Mouse (Mus musculus) heart, adult 9 months (tissue): ENCODE measurements around the gene Gm13287.
A peak's percentile ranks its signal among the peaks of the same experiment; 100 is the strongest.
"Not testable (repeated sequence)": the region's sequence is repeated elsewhere in the genome, so short reads cannot be mapped to it uniquely, and the experiment has no call there.

ENCODE experiments used
- DNase-seq, 2 experiments: peaks; one replicate each; pipeline ENCODE4 v3.0.0; 2022; ENCODE audit warnings: low spot score in 2 of 2

Gene Gm13287

GRCm38 (mm10) chr4:88797097-88797496 is 6.0 kb upstream of the Gm13287 start, which contains the start of gene Gm13279:
Gene Gm13279 (plus strand): TSS chr4:88797397.
- DNase-seq = not testable (repeated sequence)

- not testable (repeated sequence) for DNase-seq
Observed at GRCm38 (mm10) chr4:88799365-88799764, 3.7 kb upstream of the Gm13287 start, which contains the start of gene Gm13285. Gene Gm13285 (plus strand): TSS chr4:88799665.

- not testable (repeated sequence) for DNase-seq
Observed at GRCm38 (mm10) chr4:88805231-88805630, 2.2 kb downstream of the Gm13287 start, which contains the start of gene Gm13288. Gene Gm13288 (plus strand): TSS chr4:88805531.

- DNase-seq = peak; percentile 34 to 35
Observed at GRCm38 (mm10) chr4:88805761-88806160, 2.7 kb downstream of the Gm13287 start.

- DNase-seq = no peak
Observed at GRCm38 (mm10) chr4:88815928-88816327, 12.9 kb downstream of the Gm13287 start, which contains the start of gene Ifna7. Gene Ifna7 (plus strand): TSS chr4:88816228.

GRCm38 (mm10) chr4:88819659-88820058 is 16.6 kb downstream of the Gm13287 start, which contains the start of gene Ifna11:
Gene Ifna11 (plus strand): TSS chr4:88819959.
- no peak for DNase-seq

GRCm38 (mm10) chr4:88822995-88823394 is 19.9 kb downstream of the Gm13287 start:
- DNase-seq = no peak

GRCm38 (mm10) chr4:88827116-88827515 is 24.1 kb downstream of the Gm13287 start, which contains the start of gene Ifna6:
Gene Ifna6 (plus strand): TSS chr4:88827416.
- not testable (repeated sequence) for DNase-seq

- no peak for DNase-seq
Observed at GRCm38 (mm10) chr4:88830523-88830922, 27.5 kb downstream of the Gm13287 start.

GRCm38 (mm10) chr4:88835225-88835624 is 32.2 kb downstream of the Gm13287 start, which contains the start of gene Ifna5:
Gene Ifna5 (plus strand): TSS chr4:88835525.
- DNase-seq = not testable (repeated sequence)

GRCm38 (mm10) chr4:88838828-88839227 is 35.8 kb downstream of the Gm13287 start:
- DNase-seq = no peak

GRCm38 (mm10) chr4:88840058-88840457 is 37.0 kb downstream of the Gm13287 start:
- DNase-seq = no peak

- DNase-seq = no peak
Observed at GRCm38 (mm10) chr4:88841438-88841911, 38.4 kb downstream of the Gm13287 start, which contains the start of gene Ifna4. Gene Ifna4 (plus strand): TSS chr4:88841861.

- DNase-seq = no peak
Observed at GRCm38 (mm10) chr4:88845334-88845733, 42.3 kb downstream of the Gm13287 start.

GRCm38 (mm10) chr4:88849698-88850097 is 46.6 kb downstream of the Gm13287 start, which contains the start of gene Ifna1:
Gene Ifna1 (plus strand): TSS chr4:88850087.
- DNase-seq = no peak

- DNase-seq = no peak
Observed at GRCm38 (mm10) chr4:88851026-88851763, 48.1 kb downstream of the Gm13287 start.
